Mouse (Mus musculus): ENCODE measurements around the gene Sugct.

DNA sequence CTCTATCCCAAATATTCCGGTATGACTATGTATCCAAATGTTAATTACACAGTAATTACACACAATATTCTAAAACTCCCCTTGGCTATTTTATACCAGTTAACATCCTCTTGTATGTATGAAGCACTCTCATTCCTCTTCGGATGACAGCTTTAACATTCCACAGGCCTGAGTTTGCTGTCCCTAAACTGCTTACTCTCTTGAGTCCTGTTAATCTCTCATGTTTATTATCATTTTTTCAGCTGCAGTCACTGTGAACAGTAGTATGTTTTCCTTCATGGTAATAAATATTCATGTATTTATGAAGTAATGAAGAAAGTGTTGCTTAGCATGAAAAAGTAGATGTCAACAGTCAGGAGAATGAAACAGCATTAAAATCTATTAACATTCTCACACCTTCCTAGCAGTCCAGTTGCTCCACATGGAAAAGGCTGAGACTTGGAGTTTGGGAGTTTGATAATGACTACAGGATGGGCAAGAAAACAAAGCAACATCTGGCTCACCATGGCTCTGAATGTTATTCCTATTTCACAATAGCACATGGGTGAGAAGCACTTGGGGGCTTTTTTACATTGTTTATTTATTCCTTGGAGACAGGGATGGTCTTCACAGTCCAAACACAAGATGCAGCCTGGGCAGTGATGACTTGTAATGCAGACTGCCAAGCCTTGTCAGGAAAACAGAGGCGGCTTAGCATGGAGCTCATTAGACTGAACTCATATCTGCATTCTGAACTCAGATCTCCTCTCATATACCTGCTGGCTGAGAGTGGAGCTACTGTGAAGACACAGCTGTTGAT, 651.7 kb downstream of the Sugct start:
- TF ChIP-seq GATA1 (IDR thresholded peaks at IDR 0.05; ENCODE audit: borderline replicate concordance, low read length), result no peak
- no peak for TF ChIP-seq FLI1 (IDR thresholded peaks at IDR 0.05; ENCODE audit: low read length)
